In the genomic region with DNA sequence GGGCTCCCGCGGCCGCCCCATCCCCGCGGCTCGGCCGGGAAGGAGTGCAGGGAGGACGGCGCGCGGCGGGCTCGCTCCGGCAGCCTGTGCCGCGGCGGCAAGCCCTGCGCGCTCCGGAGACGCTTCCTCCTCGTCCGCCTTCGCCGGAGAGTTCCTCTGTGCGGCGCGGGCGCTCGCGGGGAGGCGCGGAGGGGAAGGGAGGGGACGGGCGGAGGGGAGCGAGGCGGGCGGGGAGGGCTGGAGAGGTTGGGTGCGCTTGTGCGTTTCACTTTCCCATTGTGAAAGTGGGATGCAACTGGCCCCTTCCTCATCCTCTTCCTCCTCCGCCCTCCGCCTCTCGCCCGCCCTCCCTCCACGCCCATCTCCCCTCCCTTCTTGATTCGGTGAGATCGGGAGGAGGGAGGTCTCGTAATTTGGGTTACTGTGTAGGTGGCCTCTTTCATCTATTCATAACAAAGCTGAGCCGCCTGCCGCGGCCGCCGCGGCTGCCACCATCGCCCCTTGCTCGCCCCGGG, we compare ENCODE assay signal across 8 mouse cellular contexts. TPM values are rescaled to one million over a fixed set of nuclear protein-coding genes. Genes with fewer than 3 reads are reported as not detected.
DNase-seq lines count a peak whose midpoint lies in the region; ATAC-seq and TF ChIP-seq lines count a peak whose summit lies in the region.

Plxnc1 (minus strand) TSS at position 145 of the 515 bp plus-strand sequence.

- no peak for TF ChIP-seq CTCF in kidney, adult 2 months (conservative IDR thresholded peaks at IDR 0.05; ENCODE audit: insufficient read depth, insufficient read length, low read depth, low read length)

- peak within 1 kb of the TSS; percentile 61 for H3K4me3 ChIP-seq in kidney, adult 2 months (ENCODE audit: insufficient read depth, low read depth, low read length)
- peak within 1 kb of the TSS; percentile 76 for H3K4me3 ChIP-seq in liver, embryonic 13.5 days (replicated peaks)
- H3K4me3 ChIP-seq in myocyte, result no peak within 1 kb of the TSS
- H3K4me3 ChIP-seq in stomach, embryonic 14.5 days (ENCODE audit: low read depth, low read length), result peak within 1 kb of the TSS; percentile 68

- no peaks in the 10 kb centered on the region for H3K79me2 ChIP-seq in myocyte (ENCODE audit: control insufficient read depth, insufficient read depth)

- H3K9ac ChIP-seq in liver, embryonic 13.5 days, result peak within 1 kb of the TSS; percentile 80
- peak within 1 kb of the TSS; percentile 53 for H3K9ac ChIP-seq in stomach, embryonic 14.5 days (replicated peaks; ENCODE audit: low read depth, low read length)

- no peaks in the 10 kb centered on the region for H3K4me1 ChIP-seq in kidney, adult 2 months (ENCODE audit: control insufficient read depth, insufficient read depth, low read length)
- H3K4me1 ChIP-seq in liver, embryonic 13.5 days (replicated peaks), result peaks cover 64% of the 10 kb centered on the region
- no peaks in the 10 kb centered on the region for H3K4me1 ChIP-seq in stomach, embryonic 14.5 days (ENCODE audit: control insufficient read depth, insufficient read depth, low read length)

- TF ChIP-seq POLR2A in kidney, adult 2 months (IDR thresholded peaks at IDR 0.05; ENCODE audit: low read depth, low read length), result no peak
- TF ChIP-seq POLR2A in myocyte (IDR thresholded peaks at IDR 0.05; ENCODE audit: insufficient read length, low read depth), result no peak

- peak within 1 kb of the TSS; percentile 1 for H3ac ChIP-seq in myocyte (ENCODE audit: control insufficient read depth, insufficient read length)

- H3K27ac ChIP-seq in kidney, adult 2 months (ENCODE audit: insufficient read depth, low read depth, low read length), result no peak within 1 kb of the TSS
- H3K27ac ChIP-seq in liver, embryonic 13.5 days, result peak within 1 kb of the TSS; percentile 66
- H3K27ac ChIP-seq in stomach, embryonic 14.5 days (ENCODE audit: low read length), result no peak within 1 kb of the TSS

- H3K36me3 ChIP-seq in kidney, adult 2 months (ENCODE audit: control insufficient read depth, insufficient read depth, low read length), result no peaks in the 10 kb centered on the region
- no peaks in the 10 kb centered on the region for H3K36me3 ChIP-seq in liver, embryonic 13.5 days
- H3K36me3 ChIP-seq in myocyte (ENCODE audit: control insufficient read depth, insufficient read depth), result no peaks in the 10 kb centered on the region
- no peaks in the 10 kb centered on the region for H3K36me3 ChIP-seq in stomach, embryonic 14.5 days (ENCODE audit: control insufficient read depth, insufficient read depth, low read length)

- H3K27me3 ChIP-seq in kidney, adult 2 months (replicated peaks; ENCODE audit: control insufficient read depth, insufficient read depth, low read length), result peaks cover 7% of the 10 kb centered on the region
- H3K27me3 ChIP-seq in liver, embryonic 13.5 days, result peaks cover 67% of the 10 kb centered on the region
- peaks cover 52% of the 10 kb centered on the region for H3K27me3 ChIP-seq in myocyte (ENCODE audit: control insufficient read depth, insufficient read depth, insufficient read length)
- H3K27me3 ChIP-seq in stomach, embryonic 14.5 days (ENCODE audit: control insufficient read depth, insufficient read depth, low read length), result 0 out of 2 replicates have a peak, but pooled peaks cover 6% of the 10 kb centered on the region

- H3K9me3 ChIP-seq in liver, embryonic 13.5 days (replicated peaks), result no peaks in the 10 kb centered on the region
- H3K9me3 ChIP-seq in stomach, embryonic 14.5 days (ENCODE audit: control insufficient read depth, low read depth, low read length), result no peaks in the 10 kb centered on the region

- 1% methylated on average over 50 of the region's 57 CpGs for WGBS in kidney, adult 2 months
- under 1% methylated on average over 48 of the region's 57 CpGs for WGBS in liver, embryonic 13.5 days (ENCODE audit: insufficient replicate concordance)
- 0% methylated on average over 18 of the region's 57 CpGs for WGBS in stomach, embryonic 14.5 days

- peak; percentile 55 for ATAC-seq in liver, embryonic 13.5 days (ENCODE audit: low read depth)
- ATAC-seq in stomach, embryonic 14.5 days (ENCODE audit: insufficient number of reproducible peaks, insufficient read depth, low FRiP score, low read depth), result peak; percentile 26; the same call in 1 of the 2 replicates

- DNase-seq in kidney, adult 2 months, result peak; percentile 26
- DNase-seq in kidney, adult 9 months, result no peak
- peak; percentile 77 for DNase-seq in embryo, embryonic 10.5 days (ENCODE audit: low spot score)
- DNase-seq in heart, adult 9 months (ENCODE audit: low spot score in 2 of 2), result peak; percentile 37 to 39
- peak; percentile 69 for DNase-seq in kidney, postnatal 10 days
- DNase-seq in liver, embryonic 13.5 days, result no peak

- peak within 1 kb of the TSS; percentile 97 for H3K4me2 ChIP-seq in liver, embryonic 13.5 days
- peak within 1 kb of the TSS; percentile 60 for H3K4me2 ChIP-seq in myocyte (ENCODE audit: low read depth)
- peak within 1 kb of the TSS; percentile 98 for H3K4me2 ChIP-seq in stomach, embryonic 14.5 days (replicated peaks; ENCODE audit: low read depth, low read length)

TF ChIP-seq in myocyte, 11 proteins besides CTCF, POLR2A, EP300 and RAD21:
- TF ChIP-seq E2F4 (IDR thresholded peaks at IDR 0.05; ENCODE audit: insufficient read depth), result no peak
- TF ChIP-seq TCF3 (IDR thresholded peaks at IDR 0.05; ENCODE audit: insufficient read length, low read depth), result no peak
- TF ChIP-seq POLR2AphosphoS2 (IDR thresholded peaks at IDR 0.05; ENCODE audit: insufficient read length, low read depth), result no peak
- no peak for TF ChIP-seq MYOD1 (IDR thresholded peaks at IDR 0.05; ENCODE audit: control insufficient read depth in 1 of 3, insufficient read length in 2 of 3, low read depth in 2 of 3)
- no peak for TF ChIP-seq REST (IDR thresholded peaks at IDR 0.05; ENCODE audit: insufficient read depth, insufficient read length)
- no peak for TF ChIP-seq CEBPB (IDR thresholded peaks at IDR 0.05; ENCODE audit: insufficient read depth, poor library complexity, severe bottlenecking)
- TF ChIP-seq SRF (IDR thresholded peaks at IDR 0.05; ENCODE audit: control insufficient read depth, insufficient read length, low read depth), result no peak
- TF ChIP-seq USF1 (IDR thresholded peaks at IDR 0.05; ENCODE audit: low read depth), result no peak
- no peak for TF ChIP-seq MYOG (IDR thresholded peaks at IDR 0.05; ENCODE audit: control insufficient read depth in 1 of 3, insufficient read depth in 1 of 3, insufficient read length in 2 of 3, low read depth in 2 of 3)
- TF ChIP-seq MAX (IDR thresholded peaks at IDR 0.05; ENCODE audit: low read depth), result no peak
- TF ChIP-seq TCF12 (IDR thresholded peaks at IDR 0.05; ENCODE audit: insufficient read depth, poor library complexity, severe bottlenecking), result no peak

RNA-seq across cellular contexts. Expression of gene Plxnc1, which starts in this region (rescaled TPM):
- polyA plus RNA-seq in kidney, adult 2 months (2012; rRNA removed), result 0.42 and 1.5 TPM in 2 replicates
- polyA plus RNA-seq in liver, embryonic 13.5 days (2015; fragmentation: Nextera tagmentation; extraction: Ambion mirVana), result 1.8 and 2.0 TPM in 2 replicates
- polyA plus RNA-seq in myocyte (2012; fragmentation: generic; extraction: Trizol), result not detected
- polyA plus RNA-seq in stomach, embryonic 14.5 days (2014; fragmentation: Nextera tagmentation; extraction: Ambion mirVana), result 2.0 and 2.3 TPM in 2 replicates

Comparison
In these comparisons a context has a peak if more than half of its experiments do, and no peak if none do; other contexts are left out.
1. DNase-seq: peak in kidney, adult 2 months (single experiment), embryo, embryonic 10.5 days (single experiment), heart, adult 9 months (2 of 2) and kidney, postnatal 10 days (single experiment); none in kidney, adult 9 months (single experiment) and liver, embryonic 13.5 days (single experiment).
2. Peak in every context shown above with its lines, with median percentiles within 50 percentile points of each other: H3K4me2 ChIP-seq.